Mouse (Mus musculus): ENCODE measurements around the gene Ly9. TPM values are rescaled to one million over a fixed set of nuclear protein-coding genes. Genes with fewer than 3 reads are reported as not detected.

Ly9 gene
- polyA plus RNA-seq, 1 experiment from 2014 or later: not detected

DNA sequence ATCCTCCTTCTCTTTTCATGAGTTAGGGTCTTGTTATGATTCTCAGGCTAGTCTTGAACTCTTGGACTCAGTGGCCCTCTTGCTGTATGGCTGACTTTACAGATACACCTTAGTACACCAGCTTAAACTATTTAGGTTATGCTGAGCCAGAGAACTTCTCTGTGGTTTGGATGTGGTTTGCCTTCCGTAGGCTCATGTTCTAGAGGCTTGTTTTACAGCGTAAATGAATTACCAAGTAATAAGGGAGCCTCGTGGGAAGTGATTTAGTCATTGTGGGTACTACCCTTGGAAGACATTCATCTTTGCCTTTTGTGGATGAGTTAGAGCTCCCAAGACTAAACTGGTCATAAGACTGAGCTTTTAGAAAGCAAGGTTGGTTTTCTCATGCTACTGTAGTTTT lies 20.6 kb upstream of the Ly9 start:
- H3K4me3 ChIP-seq: no peak overlapping the region
- WGBS: 78% methylated on average over 3 of the region's 3 CpGs
- no peaks in the 10 kb centered on the region for H3K36me3 ChIP-seq
- H3K27me3 ChIP-seq (ENCODE audit: insufficient read depth, poor library complexity, severe bottlenecking): no peaks in the 10 kb centered on the region
- H3K9me3 ChIP-seq: no peaks in the 10 kb centered on the region
- H3K4me1 ChIP-seq: no peaks in the 10 kb centered on the region; the same call in 1 of the 2 replicates
- DNase-seq (ENCODE audit: low spot score): no peak
- no peak overlapping the region for H3K27ac ChIP-seq

DNA sequence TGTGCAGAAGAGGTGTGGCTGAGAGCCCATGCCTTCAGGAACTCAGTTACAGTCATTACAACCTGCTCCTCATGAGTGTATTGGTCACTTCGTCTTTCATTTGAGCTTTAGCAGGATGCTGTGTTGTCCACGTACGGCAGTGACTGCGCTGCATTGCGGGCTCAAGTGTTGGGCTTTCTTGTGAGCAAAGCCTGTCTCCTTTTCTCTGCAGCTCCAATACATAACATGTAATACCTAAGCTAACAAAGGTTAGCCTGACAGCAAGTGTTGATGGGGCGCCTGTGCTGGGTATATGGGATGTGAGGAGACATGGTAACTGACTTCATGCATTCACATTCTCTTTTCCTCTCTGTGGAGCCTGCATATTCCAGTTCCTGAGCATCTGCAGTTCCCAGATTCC lies 12.9 kb upstream of the Ly9 start:
- no peak overlapping the region for H3K4me3 ChIP-seq
- no peak overlapping the region for H3K27ac ChIP-seq
- no peaks in the 10 kb centered on the region for H3K36me3 ChIP-seq
- H3K9me3 ChIP-seq: no peaks in the 10 kb centered on the region
- DNase-seq (ENCODE audit: low spot score): peak; percentile 66
- WGBS: 87% methylated on average over 6 of the region's 6 CpGs
- H3K27me3 ChIP-seq (ENCODE audit: insufficient read depth, poor library complexity, severe bottlenecking): no peaks in the 10 kb centered on the region
- H3K4me1 ChIP-seq: no peaks in the 10 kb centered on the region

DNA sequence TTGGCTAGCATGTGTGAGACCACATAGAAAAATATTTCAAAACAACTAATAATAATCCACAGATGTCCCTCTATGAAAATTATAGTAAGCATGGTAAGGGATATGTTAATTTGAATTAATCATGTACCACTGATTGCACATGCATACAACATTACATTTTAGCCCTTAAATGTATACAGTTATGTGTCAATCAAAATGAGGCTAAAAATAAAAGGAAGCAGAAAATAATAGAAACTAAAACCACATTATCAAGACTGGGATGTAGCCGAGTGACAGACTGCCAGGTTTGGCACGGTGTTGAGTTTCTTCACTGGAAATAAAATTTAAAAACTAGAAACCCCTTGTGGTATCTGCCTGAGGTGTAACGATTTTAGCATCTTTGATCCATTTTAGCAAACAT lies 12.4 kb upstream of the Ly9 start:
- Histone ChIP-seq H3K4me3 (no peak overlapping the region), H3K9me3 (no peaks in the 10 kb centered on the region), H3K4me1 (no peaks in the 10 kb centered on the region), H3K27ac (no peak overlapping the region), H3K36me3 (no peaks in the 10 kb centered on the region), H3K27me3 (ENCODE audit: insufficient read depth, poor library complexity, severe bottlenecking) (no peaks in the 10 kb centered on the region)
- WGBS: 84% methylated on average over 3 of the region's 3 CpGs
- no peak for DNase-seq (ENCODE audit: low spot score)

DNA sequence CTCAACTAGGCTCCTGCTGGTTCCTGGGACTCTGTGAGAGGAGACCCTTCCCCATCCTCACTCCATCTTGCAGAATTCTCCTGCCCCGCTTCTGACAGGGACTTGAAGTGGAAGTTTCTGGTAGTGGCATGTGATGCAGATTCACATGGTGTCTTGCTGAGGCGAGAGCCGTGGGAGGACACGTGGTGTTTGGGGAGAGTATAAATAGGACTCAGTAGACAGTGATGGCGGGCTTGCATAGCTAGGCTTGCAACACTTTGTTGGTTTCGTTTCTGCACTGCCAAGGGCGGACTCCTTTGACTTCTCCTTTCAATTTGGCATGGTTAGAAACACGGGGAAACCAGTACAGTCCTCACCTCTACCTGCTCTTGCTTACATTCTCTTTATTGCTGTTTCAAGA lies 11.8 kb upstream of the Ly9 start:
- DNase-seq (ENCODE audit: low spot score): peak; percentile 61
- Histone ChIP-seq H3K36me3 (no peaks in the 10 kb centered on the region), H3K9me3 (no peaks in the 10 kb centered on the region), H3K4me3 (no peak overlapping the region), H3K27me3 (ENCODE audit: insufficient read depth, poor library complexity, severe bottlenecking) (no peaks in the 10 kb centered on the region), H3K4me1 (no peaks in the 10 kb centered on the region), H3K27ac (no peak overlapping the region)
- WGBS: 81% methylated on average over 8 of the region's 8 CpGs

DNA sequence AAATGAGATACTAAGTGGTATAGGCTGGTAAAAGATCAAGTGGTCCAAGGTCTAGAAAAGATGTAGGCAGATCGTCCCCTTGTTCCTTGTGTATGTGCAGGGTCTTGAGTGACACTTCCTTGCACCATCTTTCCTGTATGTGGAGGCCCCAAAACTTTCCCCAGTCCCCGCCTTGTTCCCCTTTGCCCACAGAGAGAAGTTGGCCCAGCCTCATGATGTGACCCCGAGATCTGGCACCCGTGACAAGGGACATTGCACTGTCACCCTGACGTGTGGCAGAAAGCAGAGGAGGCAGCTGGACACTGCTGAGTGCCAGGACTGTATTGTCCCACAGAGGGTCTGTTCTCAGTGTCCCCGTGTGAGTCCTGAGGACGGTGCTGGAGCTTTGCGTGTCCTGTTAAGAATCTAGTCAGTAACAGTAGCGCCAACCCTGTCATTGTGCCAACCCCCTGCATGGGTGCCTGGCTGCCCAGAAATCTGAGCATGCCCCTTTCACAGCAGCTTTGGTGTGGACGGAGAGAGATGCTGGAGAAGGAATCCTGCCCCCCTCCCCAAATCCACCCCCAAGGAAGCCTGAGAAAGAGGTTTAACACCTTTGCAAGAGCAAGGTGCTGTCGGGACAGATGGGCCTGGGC lies 9.8 kb upstream of the Ly9 start:
- no peak overlapping the region for H3K27ac ChIP-seq
- no peaks in the 10 kb centered on the region for H3K36me3 ChIP-seq
- 0 out of 2 replicates have a peak, but pooled peaks cover 2% of the 10 kb centered on the region for H3K27me3 ChIP-seq (ENCODE audit: insufficient read depth, poor library complexity, severe bottlenecking)
- WGBS: 71% methylated on average over 11 of the region's 11 CpGs
- no peaks in the 10 kb centered on the region for H3K9me3 ChIP-seq
- no peaks in the 10 kb centered on the region for H3K4me1 ChIP-seq
- DNase-seq (ENCODE audit: low spot score): no peak
- H3K4me3 ChIP-seq: no peak overlapping the region

DNA sequence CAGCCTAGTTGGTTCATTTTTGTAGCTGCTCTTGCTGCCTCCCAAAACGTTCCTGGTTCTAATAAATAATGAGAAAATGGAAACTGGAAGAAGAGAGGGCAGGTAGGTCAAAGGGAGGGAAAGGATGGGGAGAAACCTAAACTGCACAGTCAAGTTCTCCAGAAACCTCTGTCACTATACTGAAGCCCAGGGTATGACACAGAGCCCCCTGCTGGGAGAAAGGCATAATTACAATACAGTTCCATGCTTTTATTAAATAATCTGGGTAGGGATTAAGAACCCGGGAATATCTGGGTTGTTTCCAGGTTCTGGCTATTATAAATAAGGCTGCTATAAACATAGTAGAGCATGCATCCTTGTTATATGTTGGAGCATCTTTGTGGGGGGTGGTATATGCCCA lies 6.8 kb upstream of the Ly9 start:
- Histone ChIP-seq H3K36me3 (no peaks in the 10 kb centered on the region), H3K27me3 (ENCODE audit: insufficient read depth, poor library complexity, severe bottlenecking) (0 out of 2 replicates have a peak, but pooled peaks cover 2% of the 10 kb centered on the region), H3K4me3 (no peak overlapping the region), H3K27ac (no peak overlapping the region), H3K9me3 (no peaks in the 10 kb centered on the region), H3K4me1 (no peaks in the 10 kb centered on the region)
- 41% methylated on average over 2 of the region's 2 CpGs for WGBS
- DNase-seq (ENCODE audit: low spot score): no peak

DNA sequence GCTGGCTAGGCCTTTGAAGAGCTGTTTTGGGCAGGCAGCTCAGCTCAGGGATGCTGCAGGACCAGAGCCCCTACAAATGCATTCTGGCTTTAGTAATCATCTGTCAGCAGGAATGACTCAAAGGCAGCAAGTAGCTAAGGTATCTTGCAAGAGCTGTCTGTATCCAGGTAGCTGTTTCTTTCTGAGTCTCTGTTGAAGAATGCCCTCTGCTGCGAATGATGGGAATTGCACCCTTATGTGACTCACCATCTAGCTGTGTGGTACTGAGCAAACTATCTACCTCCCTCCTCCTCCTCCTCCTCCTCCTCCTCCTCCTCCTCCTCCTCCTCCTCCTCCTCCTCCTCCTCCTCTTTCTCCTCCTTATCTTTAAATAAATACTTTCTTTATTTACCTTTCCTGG lies 3.6 kb upstream of the Ly9 start:
- 0 out of 2 replicates have a peak, but pooled peaks cover 2% of the 10 kb centered on the region for H3K27me3 ChIP-seq (ENCODE audit: insufficient read depth, poor library complexity, severe bottlenecking)
- 32% methylated on average over 1 of the region's 1 CpGs for WGBS
- DNase-seq (ENCODE audit: low spot score): no peak

DNA sequence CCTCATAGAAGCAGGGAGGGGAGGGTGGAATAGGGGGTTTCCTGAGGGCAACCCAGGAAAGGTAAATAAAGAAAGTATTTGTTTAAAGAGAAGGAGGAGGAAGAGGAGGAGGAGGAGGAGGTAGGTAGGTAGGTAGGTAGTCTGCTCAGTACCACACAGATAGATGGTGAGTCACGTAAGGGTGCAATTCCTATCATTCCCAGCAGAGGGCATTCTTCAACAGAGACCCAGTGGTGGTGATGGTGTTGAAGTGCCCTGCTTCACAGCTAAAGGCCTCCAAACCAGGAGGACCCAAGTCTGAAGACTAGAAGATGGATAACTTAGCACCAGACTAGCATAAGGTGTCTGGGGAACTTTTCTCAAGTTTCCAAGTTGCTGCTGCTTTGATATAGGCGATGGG lies 2.8 kb upstream of the Ly9 start:
- Histone ChIP-seq H3K27me3 (ENCODE audit: insufficient read depth, poor library complexity, severe bottlenecking) (0 out of 2 replicates have a peak, but pooled peaks cover 2% of the 10 kb centered on the region), H3K36me3 (no peaks in the 10 kb centered on the region), H3K4me3 (no peak overlapping the region), H3K4me1 (no peaks in the 10 kb centered on the region), H3K27ac (no peak overlapping the region), H3K9me3 (no peaks in the 10 kb centered on the region)
- WGBS: 81% methylated on average over 2 of the region's 2 CpGs
- no peak for DNase-seq (ENCODE audit: low spot score)

More for the DNA sequence above, 3.6 kb upstream of the Ly9 start:
- Histone ChIP-seq H3K27ac (no peak overlapping the region), H3K9me3 (no peaks in the 10 kb centered on the region), H3K4me1 (no peaks in the 10 kb centered on the region), H3K4me3 (no peak overlapping the region), H3K36me3 (no peaks in the 10 kb centered on the region)

DNA sequence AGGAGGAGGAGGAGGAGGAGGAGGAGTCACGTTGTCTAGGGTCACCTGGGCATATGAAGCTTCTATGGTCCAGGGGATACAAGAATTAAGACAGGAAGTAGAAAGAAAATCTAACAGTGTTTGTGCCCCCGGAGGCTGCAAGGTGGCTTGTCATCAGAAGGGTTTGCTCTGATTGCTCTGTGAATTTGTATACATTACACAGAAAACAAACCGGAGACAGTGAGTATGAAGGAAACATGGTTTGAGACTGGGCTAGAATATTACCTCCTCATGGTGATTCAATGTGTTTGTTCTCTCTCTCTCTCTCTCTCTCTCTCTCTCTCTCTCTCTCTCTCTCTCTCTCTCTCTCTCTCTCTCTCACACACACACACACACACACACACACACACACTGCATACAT lies 554 bp downstream of the Ly9 start:
- Histone ChIP-seq H3K4me3 (no peak overlapping the region), H3K4me1 (no peaks in the 10 kb centered on the region), H3K27me3 (ENCODE audit: insufficient read depth, poor library complexity, severe bottlenecking) (no peaks in the 10 kb centered on the region), H3K36me3 (no peaks in the 10 kb centered on the region), H3K9me3 (no peaks in the 10 kb centered on the region), H3K27ac (no peak overlapping the region)
- no peak for DNase-seq (ENCODE audit: low spot score)
- WGBS: 81% methylated on average over 3 of the region's 3 CpGs

DNA sequence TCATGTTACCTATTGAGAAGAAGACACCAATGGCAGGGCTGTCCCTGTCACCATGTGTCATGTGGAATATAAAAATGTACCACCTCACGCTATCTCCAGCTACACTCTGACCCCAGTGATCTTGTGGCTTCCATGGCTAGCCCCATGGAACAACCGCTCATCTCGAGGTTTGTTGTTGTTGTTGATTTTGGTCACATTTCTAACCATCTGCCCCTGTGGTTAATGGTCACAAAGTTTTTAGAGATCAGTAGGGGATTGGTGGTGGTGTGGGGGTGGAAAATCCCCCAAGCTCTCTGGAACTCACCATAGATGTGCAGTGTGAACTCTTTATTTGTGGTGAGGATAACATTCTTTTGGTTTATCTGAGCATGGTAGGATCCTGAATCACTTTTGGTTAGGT lies 2.5 kb downstream of the Ly9 start:
- Histone ChIP-seq H3K27me3 (ENCODE audit: insufficient read depth, poor library complexity, severe bottlenecking) (no peaks in the 10 kb centered on the region), H3K27ac (no peak overlapping the region), H3K9me3 (no peaks in the 10 kb centered on the region), H3K4me3 (no peak overlapping the region), H3K36me3 (no peaks in the 10 kb centered on the region), H3K4me1 (0 out of 2 replicates have a peak, but pooled peaks cover 5% of the 10 kb centered on the region)
- WGBS: 74% methylated on average over 3 of the region's 3 CpGs
- no peak for DNase-seq (ENCODE audit: low spot score)

DNA sequence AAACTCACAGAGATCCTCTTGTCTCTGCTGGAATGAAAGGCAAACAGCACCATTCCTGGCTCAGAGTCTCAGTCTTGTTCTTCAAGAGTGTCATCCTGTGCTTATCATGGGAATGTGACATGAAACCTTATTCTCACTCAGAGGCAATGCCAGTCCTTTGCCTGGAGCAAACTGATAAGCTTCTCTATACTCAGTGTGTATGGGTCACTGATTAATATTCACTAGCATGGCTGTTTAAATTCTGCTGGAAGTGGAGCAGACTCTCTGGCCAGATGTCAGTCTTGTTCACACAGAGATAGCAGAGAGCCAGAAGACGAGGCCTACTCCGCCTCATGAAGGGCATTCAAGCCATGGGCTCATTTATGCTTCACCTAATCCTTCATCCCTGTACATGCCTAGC lies 22.6 kb downstream of the Ly9 start:
- H3K27ac ChIP-seq: no peak overlapping the region
- no peaks in the 10 kb centered on the region for H3K27me3 ChIP-seq (ENCODE audit: insufficient read depth, poor library complexity, severe bottlenecking)
- 57% methylated on average over 2 of the region's 2 CpGs for WGBS
- H3K4me1 ChIP-seq: no peaks in the 10 kb centered on the region
- H3K9me3 ChIP-seq: no peaks in the 10 kb centered on the region
- DNase-seq (ENCODE audit: low spot score): no peak
- no peak overlapping the region for H3K4me3 ChIP-seq
- H3K36me3 ChIP-seq: no peaks in the 10 kb centered on the region

DNA sequence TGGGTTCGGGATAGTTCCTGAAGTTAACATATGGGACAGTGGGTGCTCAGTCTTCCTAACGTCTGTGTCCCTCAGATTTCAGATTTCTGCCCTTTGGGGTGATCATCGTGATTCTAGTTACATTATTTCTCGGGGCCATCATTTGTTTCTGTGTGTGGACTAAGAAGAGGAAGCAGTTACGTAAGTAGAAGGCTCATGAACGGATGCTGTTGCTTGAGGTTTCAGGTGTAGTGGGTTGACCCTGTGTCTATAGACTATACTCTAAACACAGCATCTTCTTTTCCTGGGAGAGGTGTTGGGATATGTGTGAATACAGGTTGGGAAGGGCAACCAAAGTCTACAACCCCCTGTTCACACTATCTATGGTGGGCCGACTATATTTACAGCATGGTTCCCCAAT lies 30.0 kb downstream of the Ly9 start:
- Histone ChIP-seq H3K36me3 (no peaks in the 10 kb centered on the region), H3K27ac (no peak overlapping the region), H3K4me3 (no peak overlapping the region), H3K27me3 (ENCODE audit: insufficient read depth, poor library complexity, severe bottlenecking) (no peaks in the 10 kb centered on the region), H3K9me3 (no peaks in the 10 kb centered on the region), H3K4me1 (0 out of 2 replicates have a peak, but pooled peaks cover 2% of the 10 kb centered on the region)
- DNase-seq (ENCODE audit: low spot score): no peak
- 81% methylated on average over 7 of the region's 7 CpGs for WGBS

DNA sequence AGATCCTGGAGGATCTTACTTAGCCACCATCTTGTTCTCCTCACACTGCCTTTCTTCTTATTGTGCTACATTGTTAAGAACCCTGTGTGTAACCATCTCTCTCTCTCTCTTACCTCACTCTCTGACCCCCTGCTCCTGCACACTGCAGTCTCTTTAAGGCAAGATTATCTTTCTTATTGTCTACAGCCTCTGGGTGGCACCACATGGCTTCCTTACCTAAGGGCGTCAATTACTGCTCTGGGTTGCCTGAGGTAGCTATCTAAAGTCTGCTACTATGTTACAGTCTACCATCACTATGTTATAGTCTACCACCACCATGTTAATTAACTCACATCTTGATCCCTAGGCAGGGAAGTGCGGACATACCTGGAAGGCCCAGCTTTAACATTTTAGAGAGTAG lies 38.8 kb downstream of the Ly9 start:
- no peak for DNase-seq (ENCODE audit: low spot score)
- Histone ChIP-seq H3K27ac (no peak overlapping the region), H3K36me3 (no peaks in the 10 kb centered on the region), H3K4me1 (no peaks in the 10 kb centered on the region), H3K9me3 (no peaks in the 10 kb centered on the region), H3K27me3 (ENCODE audit: insufficient read depth, poor library complexity, severe bottlenecking) (peaks cover 8% of the 10 kb centered on the region; the same call in 1 of the 2 replicates), H3K4me3 (no peak overlapping the region)
- WGBS: 65% methylated on average over 2 of the region's 2 CpGs

DNA sequence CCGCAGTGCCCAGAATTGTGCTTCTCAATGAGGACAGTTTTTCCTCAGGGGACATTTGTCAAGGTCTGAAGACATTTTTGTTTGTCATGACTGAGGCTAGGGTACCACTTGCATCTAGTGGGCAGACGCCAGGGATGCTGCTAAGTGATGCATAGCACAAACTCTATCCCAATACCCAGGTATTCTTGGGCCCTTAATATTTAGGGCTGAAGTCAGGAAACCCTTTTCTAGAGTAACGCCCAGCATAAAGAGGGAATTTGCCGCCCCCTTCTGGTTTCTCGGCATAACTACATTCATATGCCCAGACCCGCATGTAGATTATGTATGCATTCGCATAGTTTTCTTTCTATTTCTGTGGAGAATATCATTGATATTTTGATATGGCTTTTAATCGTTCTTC lies 40.4 kb downstream of the Ly9 start:
- peaks cover 4% of the 10 kb centered on the region for H3K4me1 ChIP-seq
- H3K9me3 ChIP-seq: no peaks in the 10 kb centered on the region
- no peak overlapping the region for H3K4me3 ChIP-seq
- peaks cover 8% of the 10 kb centered on the region; the same call in 1 of the 2 replicates for H3K27me3 ChIP-seq (ENCODE audit: insufficient read depth, poor library complexity, severe bottlenecking)
- H3K27ac ChIP-seq: no peak overlapping the region
- H3K36me3 ChIP-seq: no peaks in the 10 kb centered on the region
- no peak for DNase-seq (ENCODE audit: low spot score)
- WGBS: 24% methylated on average over 8 of the region's 8 CpGs
